Mouse (Mus musculus) liver, adult 2 months (tissue): ENCODE measurements around the gene Echdc2. TPM values are rescaled to one million over a fixed set of nuclear protein-coding genes. Genes with fewer than 3 reads are reported as not detected.

Experiments
- DNase-seq: peaks from one replicate; pipeline ENCODE4 v3.0.0-alpha.2; 2011; ENCODE audit warnings: low read depth, low spot score; ENCODE audit errors: extremely low read depth
- H3K27ac ChIP-seq: fragments of 200-500 bp; replicated peaks from 2 replicates; pipeline ENCODE4 v1.5.1; 2012; ENCODE audit warnings: low read depth, mild to moderate bottlenecking, control low read depth, inconsistent platforms, low read length; ENCODE audit not compliant: insufficient read depth
- H3K27me3 ChIP-seq: fragments of 200-500 bp; 2 replicates; pipeline ENCODE4 v1.6.1; 2012; ENCODE audit warnings: mild to moderate bottlenecking, moderate library complexity, low read length, inconsistent platforms; ENCODE audit not compliant: control insufficient read depth, insufficient read depth
- H3K36me3 ChIP-seq: fragments of 200-500 bp; 2 replicates; pipeline ENCODE4 v1.6.1; 2012; ENCODE audit warnings: low read length, inconsistent platforms; ENCODE audit not compliant: control insufficient read depth, insufficient read depth
- H3K4me1 ChIP-seq: fragments of 200-500 bp; 2 replicates; pipeline ENCODE4 v1.6.1; 2011; ENCODE audit warnings: low read length; ENCODE audit not compliant: control insufficient read depth, insufficient read depth
- H3K4me3 ChIP-seq: fragments of 200-500 bp; 2 replicates; pipeline ENCODE4 v1.5.1; 2011; ENCODE audit warnings: low read depth, mild to moderate bottlenecking, control low read depth, low read length, moderate library complexity; ENCODE audit not compliant: insufficient read depth
- H3K79me2 ChIP-seq: fragments of 200-500 bp; 2 replicates; pipeline ENCODE4 v1.6.1; 2012; ENCODE audit warnings: inconsistent platforms, mild to moderate bottlenecking, low read length, moderate library complexity; ENCODE audit not compliant: control insufficient read depth, insufficient read depth
- H3K9ac ChIP-seq: fragments of 200-500 bp; 2 replicates; pipeline ENCODE4 v1.6.1; 2012; ENCODE audit warnings: low read depth, mild to moderate bottlenecking, control low read depth, inconsistent platforms, low read length
- CTCF ChIP-seq: fragments of 200-500 bp; IDR thresholded peaks from 2 replicates; pipeline ENCODE4 v1.5.1; 2011; ENCODE audit warnings: low read depth, low read length, control low read depth
- POLR2A ChIP-seq: fragments of 200-500 bp; IDR thresholded peaks from 2 replicates; pipeline ENCODE4 v1.6.1; 2011; ENCODE audit warnings: low read length, control low read depth; ENCODE audit not compliant: insufficient read depth; ENCODE audit errors: extremely low read depth
- WGBS: fragments of 180-500 bp; shearing (Covaris S2); methylation state at CpG from one replicate; pipeline ENCODE4 v1.1.7; 2018; 5-methylcytosine and 5-hydroxymethylcytosine counted together
- polyA plus RNA-seq: library from polyadenylated mRNA; depleted of rRNA; stranded (reverse); fragments of >200 nt; gene quantifications from 2 replicates; pipeline ENCODE4 v1.2.3, GENCODE M21; 2012
- total RNA-seq: library from RNA; depleted of rRNA; stranded (reverse); fragments of >200 nt; gene quantifications from 2 replicates; pipeline ENCODE4 v1.2.3, GENCODE M21; 2014

Echdc2 gene
- total and polyA plus RNA-seq, 2 experiments, result 141 to 264 TPM

GRCm38 (mm10) chr4:108204629-108205028, 39.4 kb downstream of the Echdc2 start:
- 91% methylated on average over 6 of the region's 6 CpGs for whole genome bisulfite sequencing

GRCm38 (mm10) chr4:108213023-108213422, 47.8 kb downstream of the Echdc2 start:
- Histone ChIP-seq H3K4me1 (peaks cover 8% of the 10 kb centered on the region), H3K9ac (no peak overlapping the region), H3K27ac (peak overlapping the region; percentile 53; the same call in 1 of the 2 replicates), H3K79me2 (peaks cover 15% of the 10 kb centered on the region; the same call in 1 of the 2 replicates), H3K4me3 (no peak overlapping the region), H3K27me3 (no peaks in the 10 kb centered on the region), H3K36me3 (peaks cover 10% of the 10 kb centered on the region; the same call in 1 of the 2 replicates)
- peak; percentile 69 for DNase-seq
- TF ChIP-seq POLR2A (no peak), CTCF (no peak)
- WGBS, result 94% methylated on average over 2 of the region's 2 CpGs

More at GRCm38 (mm10) chr4:108204629-108205028, 39.4 kb downstream of the Echdc2 start:
- Histone ChIP-seq H3K27me3 (no peaks in the 10 kb centered on the region), H3K36me3 (peaks cover 39% of the 10 kb centered on the region), H3K79me2 (no peaks in the 10 kb centered on the region), H3K4me1 (peaks cover 4% of the 10 kb centered on the region), H3K27ac (no peak overlapping the region), H3K4me3 (no peak overlapping the region), H3K9ac (no peak overlapping the region)
- DNase-seq, result no peak
- TF ChIP-seq POLR2A, result no peak
- no peak for TF ChIP-seq CTCF

GRCm38 (mm10) chr4:108217332-108218179, 52.3 kb downstream of the Echdc2 start, which contains the start of gene Zyg11a:
Gene Zyg11a, minus strand, starts transcription at chr4:108218048.
- peak; percentile 56 for DNase-seq
- peaks cover 12% of the 10 kb centered on the region; the same call in 1 of the 2 replicates for H3K79me2 ChIP-seq
- no peaks in the 10 kb centered on the region for H3K27me3 ChIP-seq
- peaks cover 13% of the 10 kb centered on the region for H3K4me1 ChIP-seq
- WGBS, result 2% methylated on average over 80 of the region's 107 CpGs
- TF ChIP-seq CTCF (no peak), POLR2A (peak; percentile 60; the same call in 1 of the 2 replicates)
- H3K36me3 ChIP-seq, result no peaks in the 10 kb centered on the region
- peak within 1 kb of the TSS; percentile 94 for H3K9ac ChIP-seq
- H3K27ac ChIP-seq, result peak within 1 kb of the TSS; percentile 64
- peak within 1 kb of the TSS; percentile 78 for H3K4me3 ChIP-seq

- no peak overlapping the region for H3K4me3 ChIP-seq
- peaks cover 13% of the 10 kb centered on the region for H3K4me1 ChIP-seq
- H3K79me2 ChIP-seq, result peaks cover 12% of the 10 kb centered on the region; the same call in 1 of the 2 replicates
- 55% methylated on average over 9 of the region's 9 CpGs for WGBS
- DNase-seq, result no peak
- no peaks in the 10 kb centered on the region for H3K36me3 ChIP-seq
- H3K9ac ChIP-seq, result no peak overlapping the region; the same call in 1 of the 2 replicates
- H3K27ac ChIP-seq, result peak overlapping the region; percentile 37
- H3K27me3 ChIP-seq, result no peaks in the 10 kb centered on the region
- TF ChIP-seq POLR2A, result no peak
- no peak for TF ChIP-seq CTCF
These were observed 53.8 kb downstream of the Echdc2 start for GRCm38 (mm10) chr4:108219019-108219418.

GRCm38 (mm10) chr4:108222507-108222906, 57.3 kb downstream of the Echdc2 start:
- Histone ChIP-seq H3K4me1 (peaks cover 27% of the 10 kb centered on the region), H3K9ac (no peak overlapping the region), H3K27me3 (no peaks in the 10 kb centered on the region), H3K79me2 (no peaks in the 10 kb centered on the region), H3K27ac (no peak overlapping the region), H3K36me3 (no peaks in the 10 kb centered on the region), H3K4me3 (no peak overlapping the region)
- TF ChIP-seq CTCF (no peak), POLR2A (no peak)
- DNase-seq, result no peak
- 93% methylated on average over 5 of the region's 5 CpGs for WGBS
